Mouse (Mus musculus): Measurements from ENCODE around the gene Rps25. TPM values are rescaled to one million over a fixed set of nuclear protein-coding genes. Genes with fewer than 3 reads are reported as not detected.
A peak's percentile ranks its signal among the peaks of the same experiment; 100 is the strongest.
"Not testable (repeated sequence)": the region's sequence is repeated elsewhere in the genome, so short reads cannot be mapped to it uniquely, and the experiment has no call there.

Rps25 gene
- polyA plus RNA-seq, 1 experiment, result 144 TPM

DNA sequence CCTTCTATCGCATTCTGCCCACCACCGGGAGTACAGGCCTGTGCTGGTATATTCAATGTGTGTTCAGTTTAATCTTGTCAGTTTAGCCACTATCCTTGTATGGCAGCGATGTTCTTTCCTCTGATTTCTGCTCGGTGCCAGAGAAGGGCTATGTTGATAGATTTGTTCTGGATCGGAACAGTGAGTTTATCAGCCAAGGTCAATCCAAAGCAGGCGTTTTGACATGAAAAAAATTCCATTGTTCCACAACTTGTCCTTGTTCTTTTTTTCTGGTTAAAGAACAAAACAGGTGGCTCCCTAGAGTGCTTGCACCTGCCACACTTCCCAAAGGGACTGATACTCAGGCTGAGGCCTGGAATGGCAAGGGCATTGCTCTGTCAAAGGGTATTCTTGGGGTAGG lies 30.8 kb upstream of the Rps25 start:
- 86% methylated on average over 6 of the region's 6 CpGs for WGBS
- Histone ChIP-seq H3K27me3 (ENCODE audit: control insufficient read depth, insufficient read depth, low read length) (no peaks in the 10 kb centered on the region), H3K27ac (ENCODE audit: insufficient read depth, low read length) (no peak overlapping the region)

DNA sequence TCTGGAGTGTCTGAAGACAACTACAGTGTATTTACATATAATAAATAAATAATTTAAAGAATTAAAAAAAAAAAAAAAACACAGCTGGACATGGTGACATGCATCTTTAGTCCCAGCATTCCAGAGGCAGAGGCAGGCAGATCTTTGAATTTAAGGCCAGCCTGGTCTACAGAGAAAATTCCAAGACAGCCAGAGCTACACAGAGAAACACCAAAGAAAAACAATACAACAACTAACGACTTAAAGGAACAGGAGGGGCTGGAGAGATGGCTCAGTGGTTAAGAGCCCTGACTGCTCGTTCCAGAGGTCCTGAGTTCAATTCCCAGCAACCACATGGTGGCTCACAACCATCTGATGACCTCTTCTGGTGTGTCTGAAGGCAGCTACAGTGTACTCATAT lies 29.6 kb upstream of the Rps25 start:
- 80% methylated on average over 2 of the region's 2 CpGs for WGBS
- not testable (repeated sequence) for H3K4me3 ChIP-seq (ENCODE audit: extremely low read depth, insufficient read depth, insufficient read length); H3K36me3 ChIP-seq (ENCODE audit: control insufficient read depth, insufficient read depth, low read length); DNase-seq (ENCODE audit: low read depth in 1 of 2, low spot score in 2 of 2); H3K27ac ChIP-seq (ENCODE audit: insufficient read depth, low read length); H3K27me3 ChIP-seq (ENCODE audit: control insufficient read depth, insufficient read depth, low read length); H3K4me1 ChIP-seq (ENCODE audit: control insufficient read depth, insufficient read depth, insufficient read length)

More for the DNA sequence above, 30.8 kb upstream of the Rps25 start:
- no peak for DNase-seq (ENCODE audit: low read depth in 1 of 2, low spot score in 2 of 2)
- Histone ChIP-seq H3K4me3 (ENCODE audit: extremely low read depth, insufficient read depth, insufficient read length) (no peak overlapping the region), H3K4me1 (ENCODE audit: control insufficient read depth, insufficient read depth, insufficient read length) (peaks cover 7% of the 10 kb centered on the region; the same call in 1 of the 2 replicates), H3K36me3 (ENCODE audit: control insufficient read depth, insufficient read depth, low read length) (no peaks in the 10 kb centered on the region)
- TF ChIP-seq POLR2A (IDR thresholded peaks at IDR 0.05; ENCODE audit: low read depth, low read length), result no peak
- TF ChIP-seq CTCF (IDR thresholded peaks at IDR 0.05; ENCODE audit: extremely low read depth, insufficient read depth, insufficient read length, insufficient replicate concordance), result no peak

DNA sequence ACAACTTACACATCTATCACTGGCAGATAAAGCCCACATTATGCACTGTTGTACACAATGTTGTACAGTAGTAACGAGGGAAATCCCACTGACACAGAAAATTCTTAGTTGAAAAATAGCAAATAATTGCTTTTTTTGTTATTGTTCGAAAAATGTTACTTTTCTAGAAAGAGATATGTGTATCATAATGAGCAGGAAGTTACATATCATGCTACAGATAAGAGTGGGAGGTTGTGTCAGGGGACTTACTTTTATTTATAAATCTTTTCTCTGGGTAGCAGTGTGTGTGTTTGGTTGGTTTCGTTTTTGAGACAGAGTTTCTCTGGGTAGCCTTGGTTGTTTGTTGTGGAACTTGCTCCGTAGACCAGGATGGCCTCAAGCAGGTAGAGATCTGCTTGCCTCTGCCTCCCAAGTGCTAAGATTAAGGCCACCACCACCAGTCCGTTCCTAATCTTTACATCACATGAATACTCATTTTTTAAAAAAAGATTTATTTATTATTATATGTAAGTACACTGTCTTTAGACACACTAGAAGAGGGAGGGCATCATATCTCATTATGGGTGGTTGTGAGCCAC lies 28.7 kb upstream of the Rps25 start:
- peaks cover 14% of the 10 kb centered on the region for H3K36me3 ChIP-seq (ENCODE audit: control insufficient read depth, insufficient read depth, low read length)
- WGBS, result 56% methylated on average over 5 of the region's 5 CpGs
- TF ChIP-seq CTCF (IDR thresholded peaks at IDR 0.05; ENCODE audit: extremely low read depth, insufficient read depth, insufficient read length, insufficient replicate concordance), result no peak
- TF ChIP-seq POLR2A (IDR thresholded peaks at IDR 0.05; ENCODE audit: low read depth, low read length), result no peak
- H3K27me3 ChIP-seq (ENCODE audit: control insufficient read depth, insufficient read depth, low read length), result no peaks in the 10 kb centered on the region
- H3K27ac ChIP-seq (ENCODE audit: insufficient read depth, low read length), result peak overlapping the region; percentile 82; the same call in 1 of the 2 replicates
- H3K4me1 ChIP-seq (ENCODE audit: control insufficient read depth, insufficient read depth, insufficient read length), result peaks cover 7% of the 10 kb centered on the region; the same call in 1 of the 2 replicates
- DNase-seq (ENCODE audit: low read depth in 1 of 2, low spot score in 2 of 2), result no peak
- H3K4me3 ChIP-seq (ENCODE audit: extremely low read depth, insufficient read depth, insufficient read length), result peak overlapping the region; percentile 58; the same call in 1 of the 2 replicates

DNA sequence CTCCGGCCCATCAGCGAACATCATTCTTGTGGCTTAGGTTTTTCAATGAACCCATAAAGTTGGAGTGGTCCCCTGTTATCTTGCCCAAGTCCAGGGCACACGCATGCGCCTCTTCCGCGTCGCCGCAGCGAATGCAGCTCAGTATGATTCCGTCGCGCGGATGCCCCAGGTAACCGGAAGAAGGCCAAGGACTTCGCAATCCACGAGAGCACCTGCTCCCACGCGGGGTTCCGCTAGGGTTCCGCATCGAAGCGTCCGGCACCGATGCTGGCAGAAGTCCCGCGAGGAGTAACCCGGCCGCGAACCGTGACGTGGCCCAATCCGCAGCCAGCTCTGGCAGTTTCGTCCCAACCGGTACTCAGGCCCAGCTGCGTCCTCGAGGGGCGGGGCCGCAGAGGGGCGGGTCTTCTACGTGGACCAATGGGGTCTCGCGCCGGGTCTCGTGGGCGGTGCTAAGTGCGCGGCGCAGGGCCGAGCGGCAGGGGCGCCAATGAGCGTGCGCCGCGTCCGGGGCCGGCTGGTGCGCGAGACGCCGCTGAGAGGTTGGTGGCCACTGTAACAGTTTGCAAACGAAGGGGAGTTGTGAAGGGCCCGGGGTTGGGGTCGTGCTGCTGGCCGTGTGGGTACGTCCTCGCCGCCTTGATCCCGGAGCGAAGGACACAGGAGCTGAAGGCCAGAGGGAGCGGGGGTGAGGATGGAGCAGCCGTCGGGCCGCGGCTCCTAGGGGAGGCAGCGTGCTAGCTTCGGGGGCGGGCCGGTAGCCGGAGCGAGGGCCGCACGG lies 27.7 kb upstream of the Rps25 start, which contains the start of gene Hyou1:
Gene Hyou1, plus strand, starts transcription at position 437 of the 781 bp plus-strand sequence.
- Histone ChIP-seq H3K27ac (ENCODE audit: insufficient read depth, low read length) (peak within 1 kb of the TSS; percentile 82), H3K27me3 (ENCODE audit: control insufficient read depth, insufficient read depth, low read length) (no peaks in the 10 kb centered on the region), H3K36me3 (ENCODE audit: control insufficient read depth, insufficient read depth, low read length) (peaks cover 22% of the 10 kb centered on the region), H3K4me3 (ENCODE audit: extremely low read depth, insufficient read depth, insufficient read length) (peak within 1 kb of the TSS; percentile 92), H3K4me1 (ENCODE audit: control insufficient read depth, insufficient read depth, insufficient read length) (peaks cover 7% of the 10 kb centered on the region; the same call in 1 of the 2 replicates)
- TF ChIP-seq CTCF (IDR thresholded peaks at IDR 0.05; ENCODE audit: extremely low read depth, insufficient read depth, insufficient read length, insufficient replicate concordance) (no peak), POLR2A (IDR thresholded peaks at IDR 0.05; ENCODE audit: low read depth, low read length) (peak; percentile 71)
- peak; percentile 97 to 99 for DNase-seq (ENCODE audit: low read depth in 1 of 2, low spot score in 2 of 2)
- under 1% methylated on average over 83 of the region's 83 CpGs for WGBS

DNA sequence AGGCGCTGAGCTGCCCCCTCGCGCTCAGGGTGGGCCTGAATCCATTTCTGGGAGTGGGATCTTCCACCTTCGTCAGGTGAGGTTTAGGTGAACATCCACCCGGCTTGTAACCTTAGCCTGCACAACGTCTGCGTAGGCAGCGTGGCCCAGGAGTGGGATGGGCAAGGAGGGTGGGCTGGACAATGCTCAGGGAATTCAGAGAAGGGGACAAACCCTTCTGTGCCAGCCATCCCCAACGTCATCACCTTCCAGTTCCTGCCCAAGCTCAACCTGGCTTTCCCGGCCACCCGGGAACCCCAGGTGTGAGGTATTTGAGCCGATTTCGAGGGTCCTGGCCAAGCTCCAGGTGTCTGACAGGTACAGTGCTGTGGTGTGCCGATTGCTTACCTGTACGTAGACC lies 27.1 kb upstream of the Rps25 start:
- 6% methylated on average over 15 of the region's 15 CpGs for WGBS
- DNase-seq (ENCODE audit: low read depth in 1 of 2, low spot score in 2 of 2), result no peak
- peaks cover 7% of the 10 kb centered on the region; the same call in 1 of the 2 replicates for H3K4me1 ChIP-seq (ENCODE audit: control insufficient read depth, insufficient read depth, insufficient read length)
- H3K27ac ChIP-seq (ENCODE audit: insufficient read depth, low read length), result peak overlapping the region; percentile 79
- H3K4me3 ChIP-seq (ENCODE audit: extremely low read depth, insufficient read depth, insufficient read length), result peak overlapping the region; percentile 92
- TF ChIP-seq CTCF (IDR thresholded peaks at IDR 0.05; ENCODE audit: extremely low read depth, insufficient read depth, insufficient read length, insufficient replicate concordance), result no peak
- TF ChIP-seq POLR2A (IDR thresholded peaks at IDR 0.05; ENCODE audit: low read depth, low read length), result no peak
- H3K27me3 ChIP-seq (ENCODE audit: control insufficient read depth, insufficient read depth, low read length), result no peaks in the 10 kb centered on the region
- H3K36me3 ChIP-seq (ENCODE audit: control insufficient read depth, insufficient read depth, low read length), result peaks cover 27% of the 10 kb centered on the region

DNA sequence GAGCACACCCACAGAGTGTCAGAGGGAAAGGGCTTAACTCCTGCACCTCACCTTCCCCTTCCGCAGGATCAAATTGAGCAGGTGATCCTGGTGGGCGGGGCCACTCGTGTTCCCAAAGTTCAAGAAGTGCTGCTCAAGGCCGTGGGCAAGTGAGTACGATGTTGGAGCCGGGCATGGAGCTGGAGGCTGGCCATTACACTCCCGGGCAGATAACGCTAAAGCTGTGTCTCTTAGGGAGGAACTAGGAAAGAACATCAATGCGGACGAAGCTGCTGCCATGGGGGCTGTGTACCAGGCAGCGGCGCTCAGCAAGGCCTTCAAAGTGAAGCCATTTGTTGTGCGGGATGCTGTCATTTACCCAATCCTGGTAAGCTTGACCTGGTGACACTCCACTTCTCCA lies 22.3 kb upstream of the Rps25 start:
- TF ChIP-seq POLR2A (IDR thresholded peaks at IDR 0.05; ENCODE audit: low read depth, low read length) (no peak), CTCF (IDR thresholded peaks at IDR 0.05; ENCODE audit: extremely low read depth, insufficient read depth, insufficient read length, insufficient replicate concordance) (no peak)
- DNase-seq (ENCODE audit: low read depth in 1 of 2, low spot score in 2 of 2), result no peak
- no peak overlapping the region for H3K27ac ChIP-seq (ENCODE audit: insufficient read depth, low read length)
- no peaks in the 10 kb centered on the region for H3K27me3 ChIP-seq (ENCODE audit: control insufficient read depth, insufficient read depth, low read length)
- no peak overlapping the region for H3K4me3 ChIP-seq (ENCODE audit: extremely low read depth, insufficient read depth, insufficient read length)
- 97% methylated on average over 13 of the region's 13 CpGs for WGBS
- H3K4me1 ChIP-seq (ENCODE audit: control insufficient read depth, insufficient read depth, insufficient read length), result peaks cover 7% of the 10 kb centered on the region; the same call in 1 of the 2 replicates
- peaks cover 58% of the 10 kb centered on the region for H3K36me3 ChIP-seq (ENCODE audit: control insufficient read depth, insufficient read depth, low read length)

DNA sequence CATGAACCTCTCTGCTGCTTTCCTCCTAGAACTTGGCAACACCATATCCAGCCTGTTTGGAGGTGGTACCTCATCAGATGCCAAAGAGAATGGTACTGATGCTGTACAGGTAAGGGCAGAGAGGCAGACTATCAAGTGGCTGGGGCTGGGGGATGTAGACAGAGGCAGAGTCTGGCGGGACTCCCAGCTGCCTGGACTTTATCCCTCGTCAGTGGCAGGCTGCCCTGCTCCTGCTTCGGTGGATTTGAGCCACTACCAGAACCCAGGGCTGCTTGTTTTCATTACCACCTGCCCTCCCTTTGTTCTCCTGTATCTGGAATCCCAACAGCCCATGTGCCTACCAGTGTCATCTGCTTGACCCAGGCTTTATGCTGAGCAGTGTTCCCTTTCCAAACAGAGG lies 19.7 kb upstream of the Rps25 start:
- no peak overlapping the region for H3K4me3 ChIP-seq (ENCODE audit: extremely low read depth, insufficient read depth, insufficient read length)
- DNase-seq (ENCODE audit: low read depth in 1 of 2, low spot score in 2 of 2), result no peak
- TF ChIP-seq POLR2A (IDR thresholded peaks at IDR 0.05; ENCODE audit: low read depth, low read length) (no peak), CTCF (IDR thresholded peaks at IDR 0.05; ENCODE audit: extremely low read depth, insufficient read depth, insufficient read length, insufficient replicate concordance) (no peak)
- WGBS, result 85% methylated on average over 3 of the region's 3 CpGs
- H3K27ac ChIP-seq (ENCODE audit: insufficient read depth, low read length), result no peak overlapping the region
- H3K27me3 ChIP-seq (ENCODE audit: control insufficient read depth, insufficient read depth, low read length), result no peaks in the 10 kb centered on the region
- H3K4me1 ChIP-seq (ENCODE audit: control insufficient read depth, insufficient read depth, insufficient read length), result no peaks in the 10 kb centered on the region
- H3K36me3 ChIP-seq (ENCODE audit: control insufficient read depth, insufficient read depth, low read length), result peaks cover 55% of the 10 kb centered on the region

All from spleen, adult 2 months (tissue).